Mouse (Mus musculus) heart, postnatal 0 days (tissue): ENCODE measurements around the gene Grin2a. TPM values are rescaled to one million over a fixed set of nuclear protein-coding genes. Genes with fewer than 3 reads are reported as not detected.

ENCODE experiments used
- ATAC-seq: fragments of 200-750 bp; cut with Nextera tagmentation; 2 replicates; pipeline ENCODE4 v1.8.0; 2017; ENCODE audit warnings: low read depth, moderate number of reproducible peaks, moderate library complexity; ENCODE audit not compliant: insufficient read depth
- DNase-seq: peaks from one replicate; pipeline ENCODE4 v3.0.0-alpha.2; 2016; ENCODE audit warnings: low spot score
- H3K27ac ChIP-seq: fragments of 300-500 bp; sonication (generic); 2 replicates; pipeline ENCODE4 v1.5.1; 2014; ENCODE audit warnings: low read depth, mild to moderate bottlenecking
- H3K27me3 ChIP-seq: fragments of 300-500 bp; sonication (generic); 2 replicates; pipeline ENCODE4 v1.6.1; 2014; ENCODE audit warnings: low read length, mixed read lengths; ENCODE audit not compliant: control insufficient read depth, insufficient read depth
- H3K36me3 ChIP-seq: fragments of 300-500 bp; sonication (generic); replicated peaks from 2 replicates; pipeline ENCODE4 v1.6.1; 2014; ENCODE audit warnings: low read length, mixed read lengths; ENCODE audit not compliant: control insufficient read depth, insufficient read depth
- H3K4me1 ChIP-seq: fragments of 300-500 bp; sonication (generic); 2 replicates; pipeline ENCODE4 v1.6.1; 2014; ENCODE audit warnings: antibody characterized with exemption; ENCODE audit not compliant: control insufficient read depth, insufficient read depth
- H3K4me2 ChIP-seq: fragments of 300-500 bp; sonication (generic); 2 replicates; pipeline ENCODE4 v1.6.1; 2014; ENCODE audit warnings: low read depth, mild to moderate bottlenecking, low read length, moderate library complexity
- H3K4me3 ChIP-seq: fragments of 300-500 bp; sonication (generic); 2 replicates; pipeline ENCODE4 v1.5.1; 2014; ENCODE audit warnings: low read depth, low read length
- H3K9ac ChIP-seq: fragments of 300-500 bp; sonication (generic); replicated peaks from 2 replicates; pipeline ENCODE4 v1.6.1; 2014; ENCODE audit warnings: low read depth, low read length, mixed read lengths
- H3K9me3 ChIP-seq: fragments of 300-500 bp; sonication (generic); replicated peaks from 2 replicates; pipeline ENCODE4 v1.6.1; 2016; ENCODE audit warnings: low read length; ENCODE audit not compliant: control insufficient read depth
- CTCF ChIP-seq: IDR thresholded peaks from 2 replicates; pipeline ENCODE4 v1.5.1; 2016; ENCODE audit warnings: antibody characterized with exemption, control low read depth, low read depth
- EP300 ChIP-seq: IDR thresholded peaks from 2 replicates; pipeline ENCODE4 v1.6.1; 2016; ENCODE audit warnings: antibody characterized with exemption, low read depth
- WGBS: fragments of 180-500 bp; shearing (Covaris S2); extraction: QIAGEN DNeasy Blood & Tissue Kit; methylation state at CpG from one replicate; pipeline ENCODE4 v1.1.7; 2014; 5-methylcytosine and 5-hydroxymethylcytosine counted together
- polyA plus RNA-seq: library from polyadenylated mRNA; unstranded; fragments of >200 nt; fragmentation: Nextera tagmentation; extraction: Ambion mirVana; gene quantifications from 2 replicates; pipeline ENCODE4 v1.2.1, GENCODE M21; 2015
- total RNA-seq: library from RNA; depleted of rRNA; stranded (reverse); fragments of >200 nt; gene quantifications from 2 replicates; pipeline ENCODE4 v1.2.3, GENCODE M21; 2014; ENCODE audit warnings: low replicate concordance

Grin2a gene
- total and polyA plus RNA-seq, 2 experiments from 2014 or later: 0.15 to 0.38 TPM

- Histone ChIP-seq H3K4me2 (no peak overlapping the region), H3K9ac (no peak overlapping the region), H3K4me1 (no peaks in the 10 kb centered on the region), H3K9me3 (no peaks in the 10 kb centered on the region), H3K27me3 (no peaks in the 10 kb centered on the region), H3K27ac (no peak overlapping the region), H3K4me3 (no peak overlapping the region), H3K36me3 (no peaks in the 10 kb centered on the region)
- DNase-seq: no peak
- WGBS: 73% methylated on average over 5 of the region's 5 CpGs
- no peak for ATAC-seq
- TF ChIP-seq CTCF (no peak), EP300 (no peak)
These were observed 92.5 kb downstream of the Grin2a start for GRCm38 (mm10) chr16:9902680-9903463.

- Histone ChIP-seq H3K9me3 (no peaks in the 10 kb centered on the region), H3K4me1 (no peaks in the 10 kb centered on the region), H3K36me3 (no peaks in the 10 kb centered on the region), H3K9ac (no peak overlapping the region), H3K27ac (no peak overlapping the region), H3K4me3 (no peak overlapping the region), H3K27me3 (no peaks in the 10 kb centered on the region), H3K4me2 (no peak overlapping the region)
- no peak for TF ChIP-seq CTCF
- DNase-seq: no peak
- 32% methylated on average over 1 of the region's 1 CpGs for WGBS
- ATAC-seq: no peak
These were observed 93.9 kb downstream of the Grin2a start for GRCm38 (mm10) chr16:9901433-9901832.

- H3K9ac ChIP-seq: no peak overlapping the region
- H3K4me2 ChIP-seq: no peak overlapping the region
- WGBS: 64% methylated on average over 3 of the region's 3 CpGs
- H3K9me3 ChIP-seq: no peaks in the 10 kb centered on the region
- no peak for ATAC-seq
- no peak for TF ChIP-seq EP300
- TF ChIP-seq CTCF: no peak
- no peak for DNase-seq
- H3K27ac ChIP-seq: no peak overlapping the region
- no peaks in the 10 kb centered on the region for H3K36me3 ChIP-seq
- no peak overlapping the region for H3K4me3 ChIP-seq
- no peaks in the 10 kb centered on the region for H3K4me1 ChIP-seq
- no peaks in the 10 kb centered on the region for H3K27me3 ChIP-seq
These were observed 94.4 kb downstream of the Grin2a start for GRCm38 (mm10) chr16:9900996-9901395.

- DNase-seq: no peak
- Histone ChIP-seq H3K4me1 (no peaks in the 10 kb centered on the region), H3K27me3 (no peaks in the 10 kb centered on the region), H3K4me2 (no peak overlapping the region), H3K9ac (no peak overlapping the region), H3K4me3 (no peak overlapping the region), H3K9me3 (no peaks in the 10 kb centered on the region), H3K36me3 (no peaks in the 10 kb centered on the region), H3K27ac (no peak overlapping the region)
- 85% methylated on average over 1 of the region's 1 CpGs for WGBS
- ATAC-seq: no peak
- TF ChIP-seq EP300: no peak
- no peak for TF ChIP-seq CTCF
These were observed 95.2 kb downstream of the Grin2a start for GRCm38 (mm10) chr16:9900196-9900595.

GRCm38 (mm10) chr16:9899176-9899575 is 96.2 kb downstream of the Grin2a start:
- TF ChIP-seq EP300 (no peak), CTCF (no peak)
- 59% methylated on average over 2 of the region's 2 CpGs for WGBS
- ATAC-seq: no peak

GRCm38 (mm10) chr16:9895581-9895980 is 99.8 kb downstream of the Grin2a start:
- Histone ChIP-seq H3K9ac (no peak overlapping the region), H3K27me3 (no peaks in the 10 kb centered on the region), H3K4me3 (no peak overlapping the region), H3K27ac (no peak overlapping the region), H3K4me2 (no peak overlapping the region), H3K4me1 (no peaks in the 10 kb centered on the region), H3K9me3 (no peaks in the 10 kb centered on the region), H3K36me3 (no peaks in the 10 kb centered on the region)
- ATAC-seq (no peak), DNase-seq (no peak)
- 66% methylated on average over 7 of the region's 7 CpGs for WGBS
- TF ChIP-seq EP300: no peak
- TF ChIP-seq CTCF: no peak

More at GRCm38 (mm10) chr16:9899176-9899575, 96.2 kb downstream of the Grin2a start:
- Histone ChIP-seq H3K4me1 (no peaks in the 10 kb centered on the region), H3K4me2 (no peak overlapping the region), H3K27me3 (no peaks in the 10 kb centered on the region), H3K9ac (no peak overlapping the region), H3K27ac (no peak overlapping the region), H3K36me3 (no peaks in the 10 kb centered on the region), H3K4me3 (no peak overlapping the region), H3K9me3 (no peaks in the 10 kb centered on the region)
- no peak for DNase-seq
